Comparison of ENCODE assay signal across 17 mouse cellular contexts in the genomic region with DNA sequence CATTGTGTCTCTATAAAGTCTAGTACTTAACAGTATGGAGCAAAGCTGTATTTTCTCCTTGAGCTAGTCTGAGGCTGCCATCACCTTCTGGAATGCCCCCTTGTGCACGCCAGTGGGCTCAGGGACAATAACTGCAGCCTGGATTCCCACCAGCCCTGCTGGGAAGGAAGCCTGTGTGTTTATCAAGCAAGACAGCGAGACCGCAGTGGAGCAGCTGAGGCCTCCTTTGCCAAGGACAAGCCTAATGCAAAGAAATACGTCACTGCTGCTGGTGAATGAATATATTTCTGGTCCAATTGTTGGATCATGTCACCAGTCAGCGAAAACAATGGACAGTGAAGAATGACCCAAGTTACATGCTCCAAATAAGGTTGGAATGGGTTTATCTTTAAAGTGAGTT.
A peak's percentile ranks its signal among the peaks of the same experiment; 100 is the strongest.
DNase-seq lines count a peak whose midpoint lies in the region; ATAC-seq and TF ChIP-seq lines count a peak whose summit lies in the region.
"Had no signal": no experiment of that assay in that cellular context is flagged by ENCODE, and none has a peak within 500 bp of the region (broad histone marks: within the 10 kb centered on the region; RNA-seq: fewer than 3 reads in every experiment).

No protein-coding gene starts in this region.

- no peaks in the 10 kb centered on the region; the same call in 1 of the 2 replicates for H3K4me1 ChIP-seq in heart, adult 2 months (ENCODE audit: control insufficient read depth, insufficient read depth, low read length)
- peaks cover 22% of the 10 kb centered on the region for H3K4me1 ChIP-seq in heart, embryonic 12.5 days (replicated peaks)
- no peaks in the 10 kb centered on the region for H3K4me1 ChIP-seq in midbrain, embryonic 14.5 days (ENCODE audit: control insufficient read depth, insufficient read depth, low read length)
- no peaks in the 10 kb centered on the region for H3K4me1 ChIP-seq in midbrain, embryonic 13.5 days (replicated peaks)
- H3K4me1 ChIP-seq: embryonic facial prominence, embryonic 12.5 days had no signal

- H3K9ac ChIP-seq in heart, adult 2 months (ENCODE audit: low read depth, low read length), result no peak overlapping the region
- no peak overlapping the region for H3K9ac ChIP-seq in heart, embryonic 12.5 days
- no peak overlapping the region for H3K9ac ChIP-seq in midbrain, embryonic 14.5 days (replicated peaks; ENCODE audit: low read length)
- no peak overlapping the region for H3K9ac ChIP-seq in midbrain, embryonic 13.5 days (replicated peaks)
- H3K9ac ChIP-seq: embryonic facial prominence, embryonic 12.5 days; liver, embryonic 15.5 days had no signal

- H3K27ac ChIP-seq in heart, adult 2 months, result no peak overlapping the region
- H3K27ac ChIP-seq in heart, embryonic 12.5 days (ENCODE audit: poor library complexity, severe bottlenecking), result no peak overlapping the region
- no peak overlapping the region for H3K27ac ChIP-seq in midbrain, embryonic 14.5 days (replicated peaks; ENCODE audit: low read depth, low read length)
- H3K27ac ChIP-seq in midbrain, embryonic 13.5 days, result no peak overlapping the region
- H3K27ac ChIP-seq: embryonic facial prominence, embryonic 12.5 days; liver, embryonic 15.5 days had no signal

- no peaks in the 10 kb centered on the region for H3K36me3 ChIP-seq in heart, adult 2 months (ENCODE audit: control insufficient read depth, insufficient read depth, low read length)
- no peaks in the 10 kb centered on the region for H3K36me3 ChIP-seq in heart, embryonic 12.5 days
- H3K36me3 ChIP-seq in midbrain, embryonic 14.5 days (ENCODE audit: control insufficient read depth, insufficient read depth, low read length), result no peaks in the 10 kb centered on the region
- H3K36me3 ChIP-seq in midbrain, embryonic 13.5 days, result no peaks in the 10 kb centered on the region
- H3K36me3 ChIP-seq: embryonic facial prominence, embryonic 12.5 days; liver, embryonic 15.5 days had no signal

- 51% methylated on average over 5 of the region's 5 CpGs for WGBS in heart, adult 2 months
- WGBS in heart, embryonic 12.5 days, result 41% methylated on average over 5 of the region's 5 CpGs
- WGBS in midbrain, embryonic 14.5 days, result 47% methylated on average over 5 of the region's 5 CpGs
- 52% methylated on average over 5 of the region's 5 CpGs for WGBS in midbrain, embryonic 13.5 days

- H3K4me3 ChIP-seq in heart, adult 2 months, result no peak overlapping the region
- no peak overlapping the region for H3K4me3 ChIP-seq in heart, embryonic 12.5 days
- no peak overlapping the region for H3K4me3 ChIP-seq in midbrain, embryonic 14.5 days (replicated peaks; ENCODE audit: low read depth, low read length)
- H3K4me3 ChIP-seq in midbrain, embryonic 13.5 days (replicated peaks), result no peak overlapping the region
- H3K4me3 ChIP-seq: embryonic facial prominence, embryonic 12.5 days; liver, embryonic 15.5 days had no signal

- TF ChIP-seq POLR2A in heart, adult 2 months (IDR thresholded peaks at IDR 0.05; ENCODE audit: insufficient read depth, low read depth, low read length), result no peak

- DNase-seq in cerebellum, postnatal 10 days, result peak; percentile 44 to 64
- DNase-seq in cerebellum, adult 18-20 months, result no peak
- peak; percentile 21 to 24 for DNase-seq in heart, adult 2 months
- DNase-seq in midbrain, embryonic 14.5 days, result peak; percentile 14
- DNase-seq in retina, embryonic 14.5 days (ENCODE audit: low spot score), result peak; percentile 64
- no peak for DNase-seq in adrenal gland, postnatal 4 days (ENCODE audit: low spot score in 2 of 2)
- DNase-seq: cerebellum, adult 9-10 months; kidney, adult 18-20 months; kidney, postnatal 36 days; layer of hippocampus, postnatal 36 days; spleen, adult 18-20 months had no signal

- intact Hi-C loops in heart, adult 2 months (cut with DNase I), result no loop called here

- H3K79me2 ChIP-seq in heart, adult 2 months (replicated peaks; ENCODE audit: control insufficient read depth, insufficient read depth, low read length), result no peaks in the 10 kb centered on the region

- no peaks in the 10 kb centered on the region for H3K9me3 ChIP-seq in heart, embryonic 12.5 days (replicated peaks)
- no peaks in the 10 kb centered on the region for H3K9me3 ChIP-seq in midbrain, embryonic 14.5 days (ENCODE audit: control insufficient read depth, low read length)
- H3K9me3 ChIP-seq in midbrain, embryonic 13.5 days, result no peaks in the 10 kb centered on the region
- H3K9me3 ChIP-seq: embryonic facial prominence, embryonic 12.5 days; liver, embryonic 15.5 days had no signal

- ATAC-seq in heart, embryonic 12.5 days (ENCODE audit: insufficient number of reproducible peaks, low FRiP score), result no peak
- ATAC-seq in midbrain, embryonic 14.5 days (ENCODE audit: low FRiP score, low TSS enrichment), result no peak
- no peak for ATAC-seq in midbrain, embryonic 13.5 days

- H3K4me2 ChIP-seq in heart, embryonic 12.5 days, result no peak overlapping the region
- H3K4me2 ChIP-seq in midbrain, embryonic 14.5 days (ENCODE audit: low read length), result no peak overlapping the region
- no peak overlapping the region for H3K4me2 ChIP-seq in midbrain, embryonic 13.5 days (replicated peaks)
- H3K4me2 ChIP-seq: embryonic facial prominence, embryonic 12.5 days; liver, embryonic 15.5 days; midbrain, embryonic 11.5 days had no signal

- TF ChIP-seq EP300 in heart, adult 2 months (IDR thresholded peaks at IDR 0.05; ENCODE audit: insufficient read depth, low read depth, low read length), result no peak

- H3K27me3 ChIP-seq in heart, adult 2 months (ENCODE audit: control insufficient read depth, insufficient read depth, low read length), result no peaks in the 10 kb centered on the region
- H3K27me3 ChIP-seq in heart, embryonic 12.5 days (replicated peaks), result no peaks in the 10 kb centered on the region
- H3K27me3 ChIP-seq in midbrain, embryonic 14.5 days (ENCODE audit: control insufficient read depth, insufficient read depth, low read length), result no peaks in the 10 kb centered on the region
- H3K27me3 ChIP-seq in midbrain, embryonic 13.5 days, result no peaks in the 10 kb centered on the region
- H3K27me3 ChIP-seq: CH12.LX; embryonic facial prominence, embryonic 12.5 days; liver, embryonic 15.5 days had no signal

- TF ChIP-seq CTCF in heart, adult 2 months (IDR thresholded peaks at IDR 0.05), result no peak

Comparison
In these comparisons a context has a peak if more than half of its experiments do, and no peak if none do; other contexts are left out.
1. DNase-seq: peak in cerebellum, postnatal 10 days (2 of 2), heart, adult 2 months (2 of 2), midbrain, embryonic 14.5 days (single experiment) and retina, embryonic 14.5 days (single experiment); none in cerebellum, adult 18-20 months (0 of 2) and adrenal gland, postnatal 4 days (0 of 2).